Mouse (Mus musculus): ENCODE data around the gene Cltc.
"Not testable (repeated sequence)": the region's sequence is repeated elsewhere in the genome, so short reads cannot be mapped to it uniquely, and the experiment has no call there.

Cltc gene

GRCm38 (mm10) chr11:86757480-86758371, at the start of gene Cltc:
Cltc (minus strand) TSS chr11:86757565.
- peak; percentile 96 for DNase-seq (ENCODE audit: low spot score in 2 of 2)

GRCm38 (mm10) chr11:86807001-86807477, 49.7 kb upstream of the Cltc start:
- DNase-seq (ENCODE audit: low spot score in 2 of 2) = peak in 1 of 2 experiments; percentile 34

GRCm38 (mm10) chr11:86794161-86794560, 36.8 kb upstream of the Cltc start:
- no peak for DNase-seq (ENCODE audit: low spot score in 2 of 2)

DNA sequence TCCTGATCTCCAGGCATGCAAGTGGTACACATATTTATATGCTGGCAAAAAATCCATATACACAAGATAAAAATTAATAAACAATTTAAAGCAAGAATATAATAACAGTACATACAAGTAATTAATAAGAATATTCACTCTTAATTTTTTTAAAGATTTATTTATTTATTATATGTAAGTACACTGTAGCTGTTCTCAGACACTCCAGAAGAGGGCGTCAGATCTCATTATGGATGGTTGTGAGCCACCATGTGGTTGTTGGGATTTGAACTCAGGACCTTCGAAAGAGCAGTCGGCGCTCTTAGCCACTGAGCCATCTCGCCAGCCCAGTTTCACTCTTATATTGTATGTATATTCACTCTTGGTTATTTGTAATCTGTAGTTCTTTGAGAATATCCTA, 30.1 kb upstream of the Cltc start:
- not testable (repeated sequence) for DNase-seq (ENCODE audit: low spot score in 2 of 2)

DNA sequence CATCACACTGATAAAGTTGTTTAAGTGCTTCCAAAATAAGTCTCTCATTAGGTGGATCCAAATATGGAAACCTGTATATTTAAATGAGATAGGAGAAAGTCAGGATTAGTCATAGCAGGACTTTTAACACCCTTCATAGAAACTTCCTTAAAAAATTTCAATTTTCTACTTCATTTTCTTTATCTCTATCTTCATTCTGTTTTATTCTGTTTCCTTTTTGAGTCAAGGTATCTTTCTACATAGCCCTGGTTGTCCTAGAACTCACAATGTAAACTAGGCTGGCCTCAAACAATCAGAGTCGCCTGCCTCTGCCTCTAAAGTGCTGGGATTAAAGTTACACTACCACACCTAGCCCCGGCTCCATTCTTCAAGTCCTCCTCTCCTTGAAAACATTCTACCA, 28.4 kb upstream of the Cltc start:
- DNase-seq (ENCODE audit: low spot score in 2 of 2) = no peak

GRCm38 (mm10) chr11:86769884-86770283, 12.5 kb upstream of the Cltc start:
- no peak for DNase-seq (ENCODE audit: low spot score in 2 of 2)

GRCm38 (mm10) chr11:86764501-86764900, 7.1 kb upstream of the Cltc start:
- no peak for DNase-seq (ENCODE audit: low spot score in 2 of 2)

DNA sequence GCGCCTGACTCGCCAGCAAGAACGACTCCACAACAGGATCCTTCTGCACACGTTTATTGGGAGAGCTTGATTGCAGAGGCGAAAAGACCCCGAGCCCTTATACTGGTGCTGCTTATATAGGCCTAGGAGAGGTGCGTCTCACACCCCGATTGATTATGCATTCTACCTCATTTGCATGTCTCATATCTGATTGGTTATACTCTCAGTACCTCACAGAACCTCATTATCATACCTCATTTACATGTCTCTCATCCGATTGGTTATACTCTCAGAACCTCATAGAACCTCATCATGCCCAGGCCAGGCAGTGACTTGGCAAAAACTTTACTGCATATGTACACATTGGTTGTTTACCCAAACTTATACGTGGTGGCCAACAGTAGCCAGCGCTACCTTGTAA, 5.8 kb upstream of the Cltc start:
- not testable (repeated sequence) for DNase-seq (ENCODE audit: low spot score in 2 of 2)

DNA sequence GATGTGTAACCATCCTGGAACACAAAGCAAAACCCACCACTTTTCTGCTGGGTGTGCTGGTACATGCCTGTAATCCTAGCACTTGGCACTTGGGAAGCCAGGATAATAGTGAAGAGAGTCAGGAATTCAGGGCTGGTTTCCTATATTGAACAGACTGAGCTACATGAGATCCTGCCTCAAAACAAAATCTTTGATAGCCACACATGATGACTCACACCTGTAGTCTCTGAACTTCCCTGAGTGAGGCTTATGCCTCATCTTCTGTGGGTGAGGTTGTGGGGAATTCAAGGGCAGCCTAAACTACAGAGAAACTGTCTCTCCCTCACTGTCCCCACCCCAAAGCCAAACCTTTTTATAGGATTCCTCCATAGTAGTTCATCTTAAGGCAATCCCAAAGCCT, 3.0 kb upstream of the Cltc start:
- DNase-seq (ENCODE audit: low spot score in 2 of 2) = no peak

DNA sequence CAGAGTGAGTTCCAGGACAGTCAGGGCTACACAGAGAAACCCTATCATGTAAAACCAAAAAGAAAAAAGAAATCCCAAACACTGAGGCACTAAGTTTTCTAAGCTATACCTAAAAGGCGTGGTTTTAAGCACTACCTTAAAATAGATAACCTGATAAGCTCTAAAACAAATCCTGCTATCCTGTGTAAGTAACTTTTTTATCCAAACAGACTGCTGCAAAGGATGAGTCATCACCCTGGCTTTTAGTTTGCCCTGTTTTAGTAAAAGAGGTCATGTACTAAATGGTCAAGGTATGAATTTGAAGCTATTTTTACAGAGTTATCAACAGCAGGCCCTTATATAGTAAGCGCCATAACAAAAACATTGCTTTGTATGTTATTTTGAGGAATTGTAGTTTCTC, 2.5 kb upstream of the Cltc start:
- no peak for DNase-seq (ENCODE audit: low spot score in 2 of 2)

DNA sequence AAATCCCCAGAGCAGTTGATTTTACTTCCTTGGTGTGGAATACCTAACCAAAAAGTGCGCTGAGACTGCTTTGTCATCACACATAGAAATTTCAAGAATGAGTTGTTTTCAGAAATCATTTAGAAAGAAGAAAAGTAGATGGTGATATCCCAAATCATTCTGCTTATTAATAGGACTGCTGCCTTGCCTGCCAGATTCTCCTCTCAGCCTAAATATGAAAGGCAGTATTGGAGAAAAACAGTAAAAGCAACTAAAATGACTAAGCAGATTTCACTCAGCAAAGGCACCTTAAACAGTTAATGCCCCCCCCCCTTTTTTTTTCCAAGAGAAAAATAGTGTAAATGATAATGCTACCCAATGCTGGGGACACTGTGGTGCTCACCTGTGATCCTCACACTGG, 1.9 kb upstream of the Cltc start:
- DNase-seq (ENCODE audit: low spot score in 2 of 2) = no peak

GRCm38 (mm10) chr11:86758559-86758958, 1.2 kb upstream of the Cltc start:
- DNase-seq (ENCODE audit: low spot score in 2 of 2) = no peak

GRCm38 (mm10) chr11:86757142-86757479, 254 bp downstream of the Cltc start:
- no peak for DNase-seq (ENCODE audit: low spot score in 2 of 2)

- DNase-seq (ENCODE audit: low spot score in 2 of 2) = peak in 1 of 2 experiments; percentile 47
These were observed 916 bp downstream of the Cltc start for GRCm38 (mm10) chr11:86756156-86757141.

- no peak for DNase-seq (ENCODE audit: low spot score in 2 of 2)
These were observed 5.0 kb downstream of the Cltc start for GRCm38 (mm10) chr11:86752404-86752803.

DNA sequence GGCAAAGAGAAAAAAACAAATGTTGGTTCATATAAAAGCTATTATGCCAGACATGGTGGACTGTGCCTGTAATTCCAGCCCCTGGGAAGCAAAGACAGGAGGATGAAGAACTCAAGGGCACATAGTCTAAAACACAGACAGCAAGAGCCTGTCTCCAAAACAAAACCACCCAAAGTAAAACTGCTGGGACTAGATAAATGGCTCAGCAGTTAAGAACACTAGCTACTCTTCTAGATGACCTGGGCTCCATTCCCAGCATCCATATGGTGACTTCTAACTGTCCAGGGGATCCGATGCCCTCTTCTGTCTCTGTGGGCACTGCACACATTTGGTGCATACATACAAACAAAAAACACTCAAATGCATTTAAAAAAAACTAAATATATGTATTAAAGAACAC, 6.4 kb downstream of the Cltc start:
- no peak for DNase-seq (ENCODE audit: low spot score in 2 of 2)

DNA sequence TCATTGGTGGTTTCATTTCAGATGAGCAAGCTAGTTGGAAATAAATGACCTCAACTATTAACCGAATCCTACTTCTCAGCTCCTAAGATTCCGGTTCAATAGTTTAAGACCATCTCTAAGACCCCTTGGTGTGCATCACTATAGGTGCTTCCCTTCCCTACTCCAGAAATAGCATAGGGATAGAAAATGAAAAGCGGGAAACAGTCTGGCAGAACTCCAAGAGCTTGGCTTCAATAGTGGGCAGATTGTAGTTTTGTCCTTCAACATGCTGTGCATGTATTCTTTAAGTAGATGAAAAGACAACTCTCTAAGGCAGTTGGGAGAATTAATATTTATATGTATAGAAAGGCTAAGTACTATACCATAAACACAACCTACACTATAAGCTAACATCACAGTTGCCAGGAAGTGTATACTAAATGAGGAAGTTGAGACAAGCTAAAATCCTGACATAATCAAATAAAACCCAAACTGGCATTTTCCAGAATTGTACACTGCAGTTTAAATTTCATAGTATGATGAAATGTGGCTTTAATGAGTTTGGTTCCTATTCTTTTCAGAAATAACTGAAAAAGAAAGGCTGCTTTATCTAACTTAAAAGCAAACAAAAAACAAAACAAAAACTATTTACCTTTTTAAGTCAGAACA, 7.5 kb downstream of the Cltc start:
- DNase-seq (ENCODE audit: low spot score in 2 of 2) = no peak

DNA sequence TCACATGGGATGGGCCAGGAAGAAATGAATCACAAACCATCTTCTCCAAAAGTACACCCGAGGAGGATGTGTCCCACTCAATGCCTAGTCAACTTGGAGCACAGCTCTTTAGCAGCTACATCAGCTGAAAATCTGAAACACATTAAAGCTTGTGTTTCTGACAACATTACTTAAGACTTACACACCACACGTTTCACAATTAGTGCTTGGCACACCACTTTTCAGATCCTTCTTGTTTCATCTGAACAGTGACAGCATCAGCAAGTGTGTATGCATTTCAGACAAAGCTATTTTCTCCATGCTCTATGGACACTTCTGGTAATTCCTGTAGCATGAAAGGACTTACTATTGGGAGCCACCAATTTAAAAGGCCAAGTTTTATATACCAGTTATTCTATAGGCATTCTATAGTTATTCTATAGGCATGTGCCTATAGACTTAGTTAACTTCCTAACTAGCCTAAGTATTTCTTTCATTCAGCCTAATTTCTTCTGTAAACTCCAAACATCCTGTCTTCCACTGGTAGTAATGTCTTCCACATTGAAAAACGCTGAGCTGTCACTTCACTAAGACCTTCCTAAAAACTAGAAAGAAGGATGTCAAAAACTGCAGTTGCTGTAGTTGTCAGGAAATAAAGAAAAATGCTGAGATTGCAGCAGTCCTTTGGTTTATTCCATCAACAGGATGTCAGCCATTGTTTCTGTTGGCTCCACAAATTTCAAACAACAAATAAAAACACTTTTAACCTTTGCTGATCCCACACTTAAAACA, 11.5 kb downstream of the Cltc start:
- DNase-seq (ENCODE audit: low spot score in 2 of 2) = no peak

- DNase-seq (ENCODE audit: low spot score in 2 of 2) = no peak
These were observed 14.8 kb downstream of the Cltc start for GRCm38 (mm10) chr11:86742605-86743004.

GRCm38 (mm10) chr11:86741505-86741904, 15.9 kb downstream of the Cltc start:
- DNase-seq (ENCODE audit: low spot score in 2 of 2) = no peak

GRCm38 (mm10) chr11:86739470-86739869, 17.9 kb downstream of the Cltc start:
- DNase-seq (ENCODE audit: low spot score in 2 of 2) = no peak
